Mouse (Mus musculus): ENCODE measurements around the gene Ftl1. TPM values are rescaled to one million over a fixed set of nuclear protein-coding genes. Genes with fewer than 3 reads are reported as not detected.

The Ftl1 gene
- polyA plus RNA-seq, 1 experiment from 2014 or later: 4,462 TPM

GRCm38 (mm10) chr7:45413864-45414739 lies 45.6 kb downstream of the Ftl1 start:
- H3K27me3 ChIP-seq (ENCODE audit: control insufficient read depth, insufficient read depth, low read length): peaks cover 30% of the 10 kb centered on the region
- peak; percentile 46 for ATAC-seq (ENCODE audit: insufficient read depth, low FRiP score)
- no peaks in the 10 kb centered on the region for H3K9me3 ChIP-seq (replicated peaks; ENCODE audit: control insufficient read depth, low read length)
- H3K4me3 ChIP-seq (replicated peaks; ENCODE audit: low read length): peak overlapping the region; percentile 63
- peak overlapping the region; percentile 77 for H3K9ac ChIP-seq (ENCODE audit: low read length)
- peaks cover 22% of the 10 kb centered on the region; the same call in 1 of the 2 replicates for H3K4me1 ChIP-seq (ENCODE audit: control insufficient read depth, insufficient read depth, low read length)
- H3K27ac ChIP-seq (ENCODE audit: low read length): peak overlapping the region; percentile 68
- peak overlapping the region; percentile 91 for H3K4me2 ChIP-seq (ENCODE audit: low read depth, low read length)
- WGBS: 2% methylated on average over 26 of the region's 27 CpGs
- H3K36me3 ChIP-seq (ENCODE audit: control insufficient read depth, insufficient read depth, low read length): no peaks in the 10 kb centered on the region

DNA sequence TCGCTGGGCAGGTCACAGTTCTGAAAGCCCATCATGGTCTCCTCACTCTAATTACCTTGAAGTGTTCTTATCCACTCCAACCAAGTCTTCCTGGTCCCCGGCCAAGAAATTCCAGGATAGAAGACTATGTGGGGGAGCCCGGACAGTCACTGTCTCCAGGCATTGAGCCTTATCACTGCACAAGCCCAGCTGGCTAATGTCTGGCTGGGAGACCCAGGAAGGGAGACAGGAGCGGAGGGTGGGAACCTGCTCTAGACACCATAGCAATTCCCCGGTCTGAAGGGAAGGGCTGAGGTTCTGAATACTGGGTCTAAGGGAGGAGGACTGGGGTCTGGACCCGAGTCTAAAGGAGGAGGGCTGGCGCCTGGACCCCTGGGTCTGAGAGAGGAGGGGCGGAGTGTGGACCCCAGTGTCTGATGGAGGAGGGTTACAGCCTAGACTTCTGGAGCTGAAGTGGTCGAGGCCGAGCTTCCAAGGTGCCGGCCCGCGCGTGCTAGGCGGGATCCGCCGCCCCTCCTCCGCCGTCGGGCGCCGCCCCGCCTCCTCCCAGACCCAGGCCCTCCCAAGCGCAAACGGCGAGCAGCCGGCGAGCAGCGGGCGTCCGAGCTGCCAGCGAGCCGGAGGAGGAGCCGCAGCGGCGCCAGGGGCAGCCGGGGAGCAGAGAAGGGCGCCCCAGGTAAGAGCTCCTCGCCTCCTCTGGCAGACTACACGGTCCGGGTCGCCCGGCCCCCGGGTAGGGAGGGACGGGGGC lies 46.4 kb downstream of the Ftl1 start, which contains the start of gene Ntf5:
Ntf5 (plus strand) TSS at position 583 of the 751 bp plus-strand sequence.
- H3K4me2 ChIP-seq (ENCODE audit: low read depth, low read length): peak within 1 kb of the TSS; percentile 91
- ATAC-seq (ENCODE audit: insufficient read depth, low FRiP score): peak; percentile 64
- peak within 1 kb of the TSS; percentile 68 for H3K27ac ChIP-seq (ENCODE audit: low read length)
- H3K27me3 ChIP-seq (ENCODE audit: control insufficient read depth, insufficient read depth, low read length): peaks cover 37% of the 10 kb centered on the region
- WGBS: 3% methylated on average over 40 of the region's 45 CpGs
- H3K4me3 ChIP-seq (replicated peaks; ENCODE audit: low read length): peak within 1 kb of the TSS; percentile 63
- peak within 1 kb of the TSS; percentile 77 for H3K9ac ChIP-seq (ENCODE audit: low read length)
- H3K9me3 ChIP-seq (replicated peaks; ENCODE audit: control insufficient read depth, low read length): no peaks in the 10 kb centered on the region
- H3K4me1 ChIP-seq (ENCODE audit: control insufficient read depth, insufficient read depth, low read length): peaks cover 20% of the 10 kb centered on the region; the same call in 1 of the 2 replicates
- no peaks in the 10 kb centered on the region for H3K36me3 ChIP-seq (ENCODE audit: control insufficient read depth, insufficient read depth, low read length)

DNA sequence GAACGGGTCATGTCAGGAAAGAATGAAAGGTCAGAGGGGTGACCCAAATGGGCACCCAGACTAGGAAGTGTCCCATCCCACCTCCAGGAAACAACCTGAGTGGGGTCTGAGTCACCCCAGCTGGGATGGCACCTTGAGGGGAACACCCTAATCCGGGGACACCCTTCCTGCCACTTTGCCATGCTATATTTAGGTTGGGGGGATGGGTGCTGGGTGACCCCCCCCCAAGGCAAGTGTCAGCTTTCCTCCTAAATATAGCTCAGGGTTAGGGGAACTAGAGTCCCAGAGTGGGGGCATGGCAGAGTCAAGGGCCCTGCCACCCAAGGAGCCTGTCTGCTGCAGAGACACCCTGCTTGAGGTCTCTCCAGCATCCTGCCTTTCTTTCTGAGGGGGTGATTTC lies 47.3 kb downstream of the Ftl1 start:
- H3K36me3 ChIP-seq (ENCODE audit: control insufficient read depth, insufficient read depth, low read length): no peaks in the 10 kb centered on the region
- H3K9me3 ChIP-seq (replicated peaks; ENCODE audit: control insufficient read depth, low read length): no peaks in the 10 kb centered on the region

DNA sequence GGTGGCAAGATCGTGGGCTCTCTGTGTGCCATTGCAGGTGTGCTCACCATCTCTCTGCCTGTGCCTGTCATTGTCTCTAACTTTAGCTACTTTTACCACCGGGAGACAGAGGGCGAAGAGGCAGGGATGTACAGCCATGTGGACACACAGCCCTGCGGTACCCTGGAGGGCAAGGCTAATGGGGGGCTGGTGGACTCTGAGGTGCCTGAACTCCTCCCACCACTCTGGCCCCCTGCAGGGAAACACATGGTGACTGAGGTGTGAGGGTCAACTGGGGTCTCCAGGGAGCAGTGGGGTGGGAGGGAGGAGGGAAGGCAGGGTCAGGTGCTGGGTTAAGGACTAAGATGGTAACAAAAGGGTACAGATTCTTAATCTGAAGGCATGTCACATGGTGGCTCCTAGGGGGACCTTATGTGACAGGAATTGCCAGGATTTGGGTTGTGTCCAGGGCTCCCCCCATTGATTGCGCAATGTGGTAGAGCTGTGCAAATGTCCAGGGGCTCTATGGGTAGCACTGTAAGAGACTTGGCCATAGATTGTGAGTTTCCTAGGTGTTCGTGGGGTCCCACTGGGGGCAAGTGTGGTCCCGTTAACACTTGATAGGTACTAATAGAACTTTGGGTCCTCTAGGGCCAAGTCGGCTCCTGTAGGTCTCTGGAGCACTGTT lies 50.1 kb downstream of the Ftl1 start:
- H3K4me1 ChIP-seq (ENCODE audit: control insufficient read depth, insufficient read depth, low read length): peaks cover 14% of the 10 kb centered on the region; the same call in 1 of the 2 replicates
- H3K27me3 ChIP-seq (ENCODE audit: control insufficient read depth, insufficient read depth, low read length): peaks cover 54% of the 10 kb centered on the region
- no peaks in the 10 kb centered on the region for H3K36me3 ChIP-seq (ENCODE audit: control insufficient read depth, insufficient read depth, low read length)
- WGBS: 79% methylated on average over 8 of the region's 8 CpGs
- no peak overlapping the region for H3K4me3 ChIP-seq (replicated peaks; ENCODE audit: low read length)
- no peak overlapping the region for H3K9ac ChIP-seq (ENCODE audit: low read length)
- H3K4me2 ChIP-seq (ENCODE audit: low read depth, low read length): no peak overlapping the region
- no peak overlapping the region for H3K27ac ChIP-seq (ENCODE audit: low read length)
- ATAC-seq (ENCODE audit: insufficient read depth, low FRiP score): no peak
- no peaks in the 10 kb centered on the region for H3K9me3 ChIP-seq (replicated peaks; ENCODE audit: control insufficient read depth, low read length)

More for the DNA sequence above, 47.3 kb downstream of the Ftl1 start:
- Histone ChIP-seq H3K27ac (ENCODE audit: low read length) (no peak overlapping the region), H3K4me1 (ENCODE audit: control insufficient read depth, insufficient read depth, low read length) (peaks cover 14% of the 10 kb centered on the region; the same call in 1 of the 2 replicates), H3K4me3 (replicated peaks; ENCODE audit: low read length) (no peak overlapping the region), H3K4me2 (ENCODE audit: low read depth, low read length) (no peak overlapping the region), H3K27me3 (ENCODE audit: control insufficient read depth, insufficient read depth, low read length) (peaks cover 43% of the 10 kb centered on the region), H3K9ac (ENCODE audit: low read length) (no peak overlapping the region)
- 88% methylated on average over 2 of the region's 2 CpGs for WGBS
- ATAC-seq (ENCODE audit: insufficient read depth, low FRiP score): no peak

DNA sequence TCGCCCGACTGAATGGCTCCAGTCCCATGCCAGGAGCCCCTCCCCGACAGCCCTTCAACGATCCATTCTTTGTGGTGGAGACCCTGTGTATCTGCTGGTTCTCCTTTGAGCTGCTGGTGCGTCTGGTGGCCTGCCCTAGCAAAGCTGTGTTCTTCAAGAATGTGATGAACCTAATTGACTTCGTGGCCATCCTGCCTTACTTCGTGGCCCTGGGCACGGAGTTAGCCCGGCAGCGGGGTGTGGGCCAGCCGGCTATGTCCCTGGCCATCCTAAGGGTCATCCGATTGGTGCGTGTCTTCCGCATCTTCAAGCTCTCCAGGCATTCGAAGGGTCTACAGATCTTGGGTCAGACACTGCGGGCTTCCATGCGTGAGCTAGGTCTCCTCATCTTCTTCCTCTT lies 50.7 kb downstream of the Ftl1 start:
- no peaks in the 10 kb centered on the region for H3K36me3 ChIP-seq (ENCODE audit: control insufficient read depth, insufficient read depth, low read length)
- H3K4me3 ChIP-seq (replicated peaks; ENCODE audit: low read length): no peak overlapping the region
- no peak overlapping the region for H3K4me2 ChIP-seq (ENCODE audit: low read depth, low read length)
- WGBS: 88% methylated on average over 17 of the region's 17 CpGs
- peaks cover 49% of the 10 kb centered on the region for H3K27me3 ChIP-seq (ENCODE audit: control insufficient read depth, insufficient read depth, low read length)
- H3K9ac ChIP-seq (ENCODE audit: low read length): no peak overlapping the region
- H3K9me3 ChIP-seq (replicated peaks; ENCODE audit: control insufficient read depth, low read length): no peaks in the 10 kb centered on the region
- no peak for ATAC-seq (ENCODE audit: insufficient read depth, low FRiP score)
- no peak overlapping the region for H3K27ac ChIP-seq (ENCODE audit: low read length)
- peaks cover 9% of the 10 kb centered on the region; the same call in 1 of the 2 replicates for H3K4me1 ChIP-seq (ENCODE audit: control insufficient read depth, insufficient read depth, low read length)

GRCm38 (mm10) chr7:45408351-45408750 lies 51.3 kb downstream of the Ftl1 start:
- no peak overlapping the region for H3K9ac ChIP-seq (ENCODE audit: low read length)
- no peak overlapping the region for H3K27ac ChIP-seq (ENCODE audit: low read length)
- H3K9me3 ChIP-seq (replicated peaks; ENCODE audit: control insufficient read depth, low read length): no peaks in the 10 kb centered on the region
- H3K4me1 ChIP-seq (ENCODE audit: control insufficient read depth, insufficient read depth, low read length): 0 out of 2 replicates have a peak, but pooled peaks cover 6% of the 10 kb centered on the region
- H3K36me3 ChIP-seq (ENCODE audit: control insufficient read depth, insufficient read depth, low read length): no peaks in the 10 kb centered on the region
- no peak overlapping the region for H3K4me3 ChIP-seq (replicated peaks; ENCODE audit: low read length)
- peaks cover 49% of the 10 kb centered on the region for H3K27me3 ChIP-seq (ENCODE audit: control insufficient read depth, insufficient read depth, low read length)
- ATAC-seq (ENCODE audit: insufficient read depth, low FRiP score): no peak
- WGBS: 69% methylated on average over 7 of the region's 7 CpGs
- no peak overlapping the region for H3K4me2 ChIP-seq (ENCODE audit: low read depth, low read length)

Small RNA genes lying within 50 kb of the gene (microRNA-seq; reads per million reads assigned to microRNA genes)
- not detected for gene Gm22133

Other genes starting within 250 kb of the Ftl1 start
- 2.1 and 4.9 TPM in 2 replicates for gene Dkkl1, start 247.7 kb downstream of the Ftl1 start, polyA plus RNA-seq (2015; fragmentation: Nextera tagmentation; extraction: Ambion mirVana)
- 93.9 and 101 TPM in 2 replicates for gene Tead2, start 244.1 kb downstream of the Ftl1 start, polyA plus RNA-seq (2015; fragmentation: Nextera tagmentation; extraction: Ambion mirVana)
- gene Cd37, start 220.8 kb downstream of the Ftl1 start, polyA plus RNA-seq (2015; fragmentation: Nextera tagmentation; extraction: Ambion mirVana): 2.7 and 5.0 TPM in 2 replicates
- not detected in 2 replicates for gene Slc6a16, start 218.8 kb downstream of the Ftl1 start, polyA plus RNA-seq (2015; fragmentation: Nextera tagmentation; extraction: Ambion mirVana)
- gene Slc6a21, start 182.4 kb downstream of the Ftl1 start, polyA plus RNA-seq (2015; fragmentation: Nextera tagmentation; extraction: Ambion mirVana): not detected in 2 replicates
- gene Trpm4, start 126.1 kb downstream of the Ftl1 start, polyA plus RNA-seq (2015; fragmentation: Nextera tagmentation; extraction: Ambion mirVana): 30.1 and 32.2 TPM in 2 replicates
- gene Hrc, start 124.6 kb downstream of the Ftl1 start, polyA plus RNA-seq (2015; fragmentation: Nextera tagmentation; extraction: Ambion mirVana): 1.0 and 3.1 TPM in 2 replicates
- 5.5 and 6.3 TPM in 2 replicates for gene Ppfia3, start 92.9 kb downstream of the Ftl1 start, polyA plus RNA-seq (2015; fragmentation: Nextera tagmentation; extraction: Ambion mirVana)
- gene Lin7b, start 89.3 kb downstream of the Ftl1 start, polyA plus RNA-seq (2015; fragmentation: Nextera tagmentation; extraction: Ambion mirVana): 4.6 and 5.5 TPM in 2 replicates
- gene Snrnp70, start 64.1 kb downstream of the Ftl1 start, polyA plus RNA-seq (2015; fragmentation: Nextera tagmentation; extraction: Ambion mirVana): 150 and 162 TPM in 2 replicates
- 0.09 TPM in 1 of 2 replicates, not detected in the other for gene Kcna7, start 54.2 kb downstream of the Ftl1 start, polyA plus RNA-seq (2015; fragmentation: Nextera tagmentation; extraction: Ambion mirVana)
- 1.3 and 1.6 TPM in 2 replicates for gene Ntf5, start 46.2 kb downstream of the Ftl1 start, polyA plus RNA-seq (2015; fragmentation: Nextera tagmentation; extraction: Ambion mirVana)
- not detected in 2 replicates for gene Lhb, start 39.1 kb downstream of the Ftl1 start, polyA plus RNA-seq (2015; fragmentation: Nextera tagmentation; extraction: Ambion mirVana)
- 46.3 and 47.3 TPM in 2 replicates for gene Gys1, start 25.0 kb downstream of the Ftl1 start, polyA plus RNA-seq (2015; fragmentation: Nextera tagmentation; extraction: Ambion mirVana)
- gene Ruvbl2, start 21.8 kb downstream of the Ftl1 start, polyA plus RNA-seq (2015; fragmentation: Nextera tagmentation; extraction: Ambion mirVana): 115 and 118 TPM in 2 replicates
- gene Bax, start 7.0 kb upstream of the Ftl1 start, polyA plus RNA-seq (2015; fragmentation: Nextera tagmentation; extraction: Ambion mirVana): 116 and 142 TPM in 2 replicates
- gene Tulp2, start 22.0 kb upstream of the Ftl1 start, polyA plus RNA-seq (2015; fragmentation: Nextera tagmentation; extraction: Ambion mirVana): 1.4 and 1.5 TPM in 2 replicates
- gene Gm45808, start 26.9 kb upstream of the Ftl1 start, polyA plus RNA-seq (2015; fragmentation: Nextera tagmentation; extraction: Ambion mirVana): not detected in 2 replicates
- 2.0 and 2.2 TPM in 2 replicates for gene Dhdh, start 28.9 kb upstream of the Ftl1 start, polyA plus RNA-seq (2015; fragmentation: Nextera tagmentation; extraction: Ambion mirVana)
- gene Nucb1, start 50.5 kb upstream of the Ftl1 start, polyA plus RNA-seq (2015; fragmentation: Nextera tagmentation; extraction: Ambion mirVana): 229 and 262 TPM in 2 replicates
- gene Ppp1r15a, start 66.4 kb upstream of the Ftl1 start, polyA plus RNA-seq (2015; fragmentation: Nextera tagmentation; extraction: Ambion mirVana): 25.5 and 31.2 TPM in 2 replicates
- 2.7 and 3.9 TPM in 2 replicates for gene Plekha4, start 66.4 kb upstream of the Ftl1 start, polyA plus RNA-seq (2015; fragmentation: Nextera tagmentation; extraction: Ambion mirVana)
- gene Hsd17b14, start 95.0 kb upstream of the Ftl1 start, polyA plus RNA-seq (2015; fragmentation: Nextera tagmentation; extraction: Ambion mirVana): 2.9 and 4.8 TPM in 2 replicates
- gene Bcat2, start 110.3 kb upstream of the Ftl1 start, polyA plus RNA-seq (2015; fragmentation: Nextera tagmentation; extraction: Ambion mirVana): 95.7 and 109 TPM in 2 replicates
- gene Fgf21, start 155.6 kb upstream of the Ftl1 start, polyA plus RNA-seq (2015; fragmentation: Nextera tagmentation; extraction: Ambion mirVana): 0.28 and 0.32 TPM in 2 replicates
- gene Fut1, start 157.4 kb upstream of the Ftl1 start, polyA plus RNA-seq (2015; fragmentation: Nextera tagmentation; extraction: Ambion mirVana): 1.2 and 1.5 TPM in 2 replicates
- gene Izumo1, start 161.9 kb upstream of the Ftl1 start, polyA plus RNA-seq (2015; fragmentation: Nextera tagmentation; extraction: Ambion mirVana): 0.15 TPM in 1 of 2 replicates, not detected in the other
- gene Rasip1, start 167.6 kb upstream of the Ftl1 start, polyA plus RNA-seq (2015; fragmentation: Nextera tagmentation; extraction: Ambion mirVana): 3.3 and 4.4 TPM in 2 replicates
- gene Mamstr, start 180.1 kb upstream of the Ftl1 start, polyA plus RNA-seq (2015; fragmentation: Nextera tagmentation; extraction: Ambion mirVana): 10.9 and 14.2 TPM in 2 replicates
- 13.8 and 18.8 TPM in 2 replicates for gene Fut2, start 206.5 kb upstream of the Ftl1 start, polyA plus RNA-seq (2015; fragmentation: Nextera tagmentation; extraction: Ambion mirVana)
- 0.55 and 1.2 TPM in 2 replicates for gene Ntn5, start 224.1 kb upstream of the Ftl1 start, polyA plus RNA-seq (2015; fragmentation: Nextera tagmentation; extraction: Ambion mirVana)
- gene Sec1, start 234.5 kb upstream of the Ftl1 start, polyA plus RNA-seq (2015; fragmentation: Nextera tagmentation; extraction: Ambion mirVana): 2.9 and 3.4 TPM in 2 replicates
- gene Car11, start 240.0 kb upstream of the Ftl1 start, polyA plus RNA-seq (2015; fragmentation: Nextera tagmentation; extraction: Ambion mirVana): 8.4 and 9.8 TPM in 2 replicates
- 2.7 and 2.9 TPM in 2 replicates for gene Dbp, start 245.2 kb upstream of the Ftl1 start, polyA plus RNA-seq (2015; fragmentation: Nextera tagmentation; extraction: Ambion mirVana)

Data from stomach, embryonic 16.5 days (tissue).